Mouse (Mus musculus) MEL (cell line): ENCODE results near the gene Olfr815.
"Not testable (repeated sequence)": the region's sequence is repeated elsewhere in the genome, so short reads cannot be mapped to it uniquely, and the experiment has no call there.

Source experiments
- MAX ChIP-seq: IDR thresholded peaks from 2 replicates; pipeline ENCODE4 v1.6.1; 2011; ENCODE audit warnings: low read length, improper control_type of control experiment
- POLR2A ChIP-seq, 2 experiments: IDR thresholded peaks; 2 replicates each; pipeline ENCODE4 v1.6.1; 2011 to 2012; ENCODE audit warnings: low read length in 2 of 2, mild to moderate bottlenecking in 2 of 2, control low read depth in 1 of 2, improper control_type of control experiment in 1 of 2, low read depth in 1 of 2, moderate library complexity in 1 of 2; ENCODE audit not compliant: control insufficient read depth in 1 of 2, insufficient read depth in 1 of 2, poor library complexity in 1 of 2

DNA sequence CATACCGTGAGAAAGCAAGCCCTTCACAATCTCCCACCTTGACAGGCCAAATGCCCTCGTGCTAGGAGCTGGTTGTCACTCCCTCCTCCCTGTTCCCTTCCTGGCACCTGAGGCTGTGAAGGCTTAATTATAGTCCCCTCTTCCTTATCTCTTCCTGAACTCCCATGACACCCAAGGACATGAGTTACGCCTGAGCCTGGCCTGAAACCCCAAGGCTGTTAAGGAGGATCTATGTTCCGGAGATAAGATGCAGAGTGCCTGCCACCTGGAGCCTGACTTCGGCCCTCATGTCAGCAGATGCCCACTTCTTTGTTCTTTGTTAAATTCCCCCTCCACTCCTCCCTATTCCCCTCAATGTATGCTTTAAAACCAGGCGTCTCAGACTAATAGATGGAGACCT lies 20.2 kb downstream of the Olfr815 start:
- TF ChIP-seq MAX; POLR2A (IDR thresholded peaks at IDR 0.05; ENCODE audit: control insufficient read depth in 1 of 2, insufficient read depth in 1 of 2, low read depth in 1 of 2, low read length in 2 of 2, poor library complexity in 1 of 2): not testable (repeated sequence)
